Mouse (Mus musculus): ENCODE results near the gene Cdon.

GRCm38 (mm10) chr9:35430476-35430875 is 9.5 kb downstream of the Cdon start:
- TF ChIP-seq CTCF (IDR thresholded peaks at IDR 0.05; ENCODE audit: low read depth, low read length) (no peak), POLR2AphosphoS5 (IDR thresholded peaks at IDR 0.05; ENCODE audit: insufficient replicate concordance, low read depth, low read length) (no peak)

Measured in G1E (cell line).